Mouse (Mus musculus) brain, embryonic 14.5 days (tissue): ENCODE results near the gene Palm3. TPM values are rescaled to one million over a fixed set of nuclear protein-coding genes. Genes with fewer than 3 reads are reported as not detected.
A peak's percentile ranks its signal among the peaks of the same experiment; 100 is the strongest.
"Not testable (repeated sequence)": the region's sequence is repeated elsewhere in the genome, so short reads cannot be mapped to it uniquely, and the experiment has no call there.

Source experiments
- DNase-seq: peaks from one replicate; pipeline ENCODE4 v3.0.0-alpha.2; 2011; ENCODE audit warnings: low read depth
- CTCF ChIP-seq: fragments of 200-500 bp; IDR thresholded peaks from 2 replicates; pipeline ENCODE4 v1.5.1; 2012; ENCODE audit warnings: inconsistent platforms, mild to moderate bottlenecking, moderate library complexity, borderline replicate concordance; ENCODE audit not compliant: insufficient read depth, insufficient read length; ENCODE audit errors: extremely low read depth
- POLR2A ChIP-seq: fragments of 200-500 bp; IDR thresholded peaks from 2 replicates; pipeline ENCODE4 v1.6.1; 2012; ENCODE audit warnings: mild to moderate bottlenecking, inconsistent platforms, borderline replicate concordance; ENCODE audit not compliant: poor library complexity, insufficient read depth, insufficient read length, severe bottlenecking; ENCODE audit errors: extremely low read depth
- polyA plus RNA-seq: library from polyadenylated mRNA; depleted of rRNA; stranded (reverse); fragments of >200 nt; gene quantifications from 2 replicates; pipeline ENCODE4 v1.2.3, GENCODE M21; 2012

The Palm3 gene
- polyA plus RNA-seq, 1 experiment = 3.7 TPM

GRCm38 (mm10) chr8:83999825-84000224 lies 21.4 kb upstream of the Palm3 start:
- DNase-seq = no peak
- no peak for TF ChIP-seq POLR2A

- DNase-seq = no peak
Measured at GRCm38 (mm10) chr8:84001281-84002000, 19.8 kb upstream of the Palm3 start, which contains the start of gene 1700067K01Rik. 1700067K01Rik (plus strand) TSS chr8:84001502.

GRCm38 (mm10) chr8:84002957-84003611 lies 18.2 kb upstream of the Palm3 start:
- no peak for DNase-seq
- TF ChIP-seq POLR2A = no peak
- no peak for TF ChIP-seq CTCF

More at GRCm38 (mm10) chr8:84001281-84002000, 19.8 kb upstream of the Palm3 start, which contains the start of gene 1700067K01Rik:
- TF ChIP-seq CTCF (no peak), POLR2A (no peak)

- TF ChIP-seq POLR2A (no peak), CTCF (no peak)
- no peak for DNase-seq
Measured at GRCm38 (mm10) chr8:84003612-84004246, 17.5 kb upstream of the Palm3 start.

- DNase-seq = peak; percentile 97
- TF ChIP-seq CTCF = no peak
- TF ChIP-seq POLR2A = peak; percentile 20; the same call in 1 of the 2 replicates
Measured at GRCm38 (mm10) chr8:84004533-84005201, 16.6 kb upstream of the Palm3 start.

GRCm38 (mm10) chr8:84005502-84005901 lies 15.8 kb upstream of the Palm3 start:
- DNase-seq = not testable (repeated sequence)

GRCm38 (mm10) chr8:84008362-84008761 lies 12.9 kb upstream of the Palm3 start:
- no peak for TF ChIP-seq POLR2A
- TF ChIP-seq CTCF = peak; percentile 23; the same call in 1 of the 2 replicates
- DNase-seq = peak; percentile 18

GRCm38 (mm10) chr8:84009876-84010275 lies 11.4 kb upstream of the Palm3 start:
- peak; percentile 86 for DNase-seq
- TF ChIP-seq CTCF (peak; percentile 97), POLR2A (no peak)

- TF ChIP-seq POLR2A = no peak
- peak; percentile 69 for TF ChIP-seq CTCF
- peak; percentile 81 for DNase-seq
Measured at GRCm38 (mm10) chr8:84010625-84011611, 10.4 kb upstream of the Palm3 start.

- DNase-seq = no peak
- TF ChIP-seq POLR2A (no peak), CTCF (no peak)
Measured at GRCm38 (mm10) chr8:84011705-84012498, 9.4 kb upstream of the Palm3 start, which contains the start of gene 2210011C24Rik. 2210011C24Rik (minus strand) TSS chr8:84012171.
